Mouse (Mus musculus) lung, postnatal 0 days (tissue): Measurements from ENCODE around the gene Gm11487. TPM values are rescaled to one million over a fixed set of nuclear protein-coding genes. Genes with fewer than 3 reads are reported as not detected.
A peak's percentile ranks its signal among the peaks of the same experiment; 100 is the strongest.
"Not testable (repeated sequence)": the region's sequence is repeated elsewhere in the genome, so short reads cannot be mapped to it uniquely, and the experiment has no call there.

Source experiments
- ATAC-seq: fragments of 200-750 bp; cut with Nextera tagmentation; 2 replicates; pipeline ENCODE4 v1.8.0; 2017; ENCODE audit warnings: moderate library complexity
- DNase-seq: peaks from one replicate; pipeline ENCODE4 v3.0.0-alpha.2; 2016; ENCODE audit warnings: low spot score
- H3K27ac ChIP-seq: fragments of 300-500 bp; sonication (generic); 2 replicates; pipeline ENCODE4 v1.5.1; 2014; ENCODE audit warnings: antibody characterized with exemption, mild to moderate bottlenecking, low read length, mixed read lengths
- H3K27me3 ChIP-seq: fragments of 300-500 bp; sonication (generic); replicated peaks from 2 replicates; pipeline ENCODE4 v1.6.1; 2014; ENCODE audit warnings: low read length, mixed read lengths; ENCODE audit not compliant: insufficient read depth
- H3K36me3 ChIP-seq: fragments of 300-500 bp; sonication (generic); 2 replicates; pipeline ENCODE4 v1.6.1; 2014; ENCODE audit warnings: low read length, mixed read lengths; ENCODE audit not compliant: insufficient read depth
- H3K4me1 ChIP-seq: fragments of 300-500 bp; sonication (generic); 2 replicates; pipeline ENCODE4 v1.6.1; 2014; ENCODE audit warnings: antibody characterized with exemption, low read depth, low read length, mixed read lengths; ENCODE audit not compliant: insufficient read depth
- H3K4me2 ChIP-seq: fragments of 300-500 bp; sonication (generic); replicated peaks from 2 replicates; pipeline ENCODE4 v1.6.1; 2014; ENCODE audit warnings: low read depth, mild to moderate bottlenecking, low read length, moderate library complexity, mixed read lengths
- H3K4me3 ChIP-seq: fragments of 300-500 bp; sonication (generic); 2 replicates; pipeline ENCODE4 v1.5.1; 2014; ENCODE audit warnings: low read depth, low read length
- H3K9ac ChIP-seq: fragments of 300-500 bp; sonication (generic); replicated peaks from 2 replicates; pipeline ENCODE4 v1.6.1; 2014; ENCODE audit warnings: low read depth, mild to moderate bottlenecking
- H3K9me3 ChIP-seq: fragments of 300-500 bp; sonication (generic); 2 replicates; pipeline ENCODE4 v1.6.1; 2016; ENCODE audit warnings: low read length, mixed read lengths
- CTCF ChIP-seq: IDR thresholded peaks from 2 replicates; pipeline ENCODE4 v1.5.1; 2016; ENCODE audit warnings: antibody characterized with exemption, mild to moderate bottlenecking
- EP300 ChIP-seq: IDR thresholded peaks from 2 replicates; pipeline ENCODE4 v1.6.1; 2016; ENCODE audit warnings: antibody characterized with exemption, mild to moderate bottlenecking, control low read depth
- WGBS: fragments of 180-500 bp; shearing (Covaris S2); extraction: QIAGEN DNeasy Blood & Tissue Kit; methylation state at CpG from one replicate; pipeline ENCODE4 v1.1.7; 2014; 5-methylcytosine and 5-hydroxymethylcytosine counted together
- polyA plus RNA-seq: library from polyadenylated mRNA; unstranded; fragments of >200 nt; fragmentation: Nextera tagmentation; extraction: Ambion mirVana; gene quantifications from 2 replicates; pipeline ENCODE4 v1.2.1, GENCODE M21; 2015

The Gm11487 gene
- not detected in 2 replicates for polyA plus RNA-seq

DNA sequence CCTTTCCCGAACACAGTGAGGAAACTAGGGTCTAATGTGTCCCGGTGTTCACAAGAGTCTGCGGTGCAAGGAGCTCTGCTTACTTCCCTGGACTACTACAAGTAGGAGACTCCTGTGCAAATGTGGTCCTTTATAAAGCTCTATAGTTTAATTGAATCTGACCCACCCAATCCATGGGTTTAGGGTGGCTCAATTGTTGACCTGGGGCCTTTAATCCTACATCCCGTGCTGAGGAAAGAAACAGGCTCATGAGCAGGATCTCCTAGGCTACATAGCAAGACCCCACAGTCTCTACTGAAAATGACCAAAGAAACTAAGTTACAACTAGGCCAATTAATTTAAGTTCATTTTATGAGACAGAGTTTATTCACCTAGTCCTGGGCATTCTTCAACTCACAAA is at the start of gene Gm11487:
Gene Gm11487, minus strand, starts transcription at position 101 of the 400 bp plus-strand sequence.
- WGBS: 80% methylated on average over 4 of the region's 4 CpGs
- H3K36me3 ChIP-seq, H3K9ac ChIP-seq, H3K4me3 ChIP-seq, H3K27me3 ChIP-seq, DNase-seq, H3K4me2 ChIP-seq, ATAC-seq, H3K9me3 ChIP-seq, H3K4me1 ChIP-seq, H3K27ac ChIP-seq: not testable (repeated sequence)

DNA sequence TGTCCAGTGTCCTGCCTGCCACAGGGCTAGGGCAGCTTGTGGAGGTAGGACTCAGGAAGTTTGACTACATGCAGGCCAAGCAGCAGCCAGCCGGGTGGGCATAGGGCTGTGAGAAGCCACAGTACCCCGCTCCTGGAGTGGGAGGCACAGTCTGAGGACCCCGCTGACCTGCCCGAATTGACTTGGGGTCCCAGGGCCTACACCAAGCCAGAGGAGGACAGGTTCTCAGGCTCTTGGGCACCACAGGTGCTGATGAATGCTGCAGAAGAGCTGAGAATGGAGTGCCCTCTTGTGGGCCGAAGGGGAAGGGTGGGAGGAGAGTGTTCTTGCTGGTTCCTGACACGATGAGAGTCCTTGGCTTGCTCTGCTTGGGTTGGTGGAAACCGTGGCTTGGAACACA is 39.8 kb upstream of the Gm11487 start:
- no peak overlapping the region for H3K4me3 ChIP-seq
- H3K9ac ChIP-seq: no peak overlapping the region
- H3K4me1 ChIP-seq: no peaks in the 10 kb centered on the region
- no peaks in the 10 kb centered on the region for H3K9me3 ChIP-seq
- H3K27me3 ChIP-seq: no peaks in the 10 kb centered on the region
- H3K36me3 ChIP-seq: no peaks in the 10 kb centered on the region
- DNase-seq (no peak), ATAC-seq (no peak)
- H3K4me2 ChIP-seq: no peak overlapping the region
- no peak overlapping the region for H3K27ac ChIP-seq
- TF ChIP-seq EP300 (no peak), CTCF (peak; percentile 31; the same call in 1 of the 2 replicates)
- 58% methylated on average over 7 of the region's 7 CpGs for WGBS

- Histone ChIP-seq H3K4me1 (no peaks in the 10 kb centered on the region), H3K9ac (no peak overlapping the region), H3K27me3 (no peaks in the 10 kb centered on the region), H3K4me3 (no peak overlapping the region), H3K4me2 (no peak overlapping the region), H3K27ac (no peak overlapping the region), H3K36me3 (no peaks in the 10 kb centered on the region), H3K9me3 (no peaks in the 10 kb centered on the region)
- ATAC-seq: no peak
- no peak for DNase-seq
- WGBS: 56% methylated on average over 1 of the region's 1 CpGs
- TF ChIP-seq CTCF (no peak), EP300 (no peak)
Measured at GRCm38 (mm10) chr4:73442568-73442967, 37.7 kb upstream of the Gm11487 start.

GRCm38 (mm10) chr4:73425903-73426302 is 21.0 kb upstream of the Gm11487 start:
- Histone ChIP-seq H3K9me3 (no peaks in the 10 kb centered on the region), H3K4me2 (no peak overlapping the region), H3K9ac (no peak overlapping the region), H3K27ac (no peak overlapping the region), H3K4me1 (no peaks in the 10 kb centered on the region), H3K4me3 (no peak overlapping the region), H3K36me3 (no peaks in the 10 kb centered on the region), H3K27me3 (no peaks in the 10 kb centered on the region)
- no peak for TF ChIP-seq CTCF
- TF ChIP-seq EP300: no peak
- no peak for ATAC-seq
- DNase-seq: no peak
- WGBS: 77% methylated on average over 3 of the region's 3 CpGs

- Histone ChIP-seq H3K36me3 (no peaks in the 10 kb centered on the region), H3K4me1 (no peaks in the 10 kb centered on the region), H3K27me3 (no peaks in the 10 kb centered on the region), H3K9ac (no peak overlapping the region), H3K9me3 (no peaks in the 10 kb centered on the region), H3K4me2 (no peak overlapping the region), H3K4me3 (no peak overlapping the region), H3K27ac (no peak overlapping the region)
- 90% methylated on average over 12 of the region's 12 CpGs for WGBS
- no peak for TF ChIP-seq EP300
- TF ChIP-seq CTCF: no peak
- ATAC-seq: no peak
- no peak for DNase-seq
Measured at GRCm38 (mm10) chr4:73423049-73423448, 18.2 kb upstream of the Gm11487 start.

DNA sequence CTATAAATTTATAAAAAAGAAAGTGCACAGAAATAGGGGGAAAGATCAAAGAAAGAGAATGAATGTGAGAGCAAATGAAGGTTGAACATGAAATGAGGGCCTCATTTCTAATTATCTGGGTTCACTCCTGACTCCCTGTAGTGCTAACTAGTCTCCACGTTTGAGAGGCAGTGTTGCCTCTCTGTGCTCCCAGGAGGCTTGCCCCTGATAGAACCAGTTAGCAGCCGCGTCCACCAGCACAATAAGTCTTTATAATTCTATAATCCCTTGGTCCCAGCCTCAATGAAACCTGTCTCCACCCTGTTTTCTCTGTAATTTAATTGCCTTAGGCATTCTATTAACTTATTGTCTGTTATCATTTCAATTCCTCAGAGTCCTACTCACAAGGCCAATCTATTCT is 38.3 kb downstream of the Gm11487 start:
- no peak overlapping the region for H3K27ac ChIP-seq
- H3K4me2 ChIP-seq: no peak overlapping the region
- ATAC-seq (no peak), DNase-seq (no peak)
- WGBS: 65% methylated on average over 3 of the region's 3 CpGs
- H3K9ac ChIP-seq: no peak overlapping the region
- H3K4me1 ChIP-seq: no peaks in the 10 kb centered on the region
- H3K4me3 ChIP-seq: no peak overlapping the region
- H3K27me3 ChIP-seq: no peaks in the 10 kb centered on the region
- no peak for TF ChIP-seq EP300
- no peak for TF ChIP-seq CTCF
- H3K9me3 ChIP-seq: no peaks in the 10 kb centered on the region
- H3K36me3 ChIP-seq: no peaks in the 10 kb centered on the region

Other genes starting within 250 kb of the Gm11487 start
- gene Gm11238, start 202.8 kb upstream of the Gm11487 start, polyA plus RNA-seq: not detected in 2 replicates
- gene Gm11237, start 217.9 kb upstream of the Gm11487 start, polyA plus RNA-seq: not detected in 2 replicates
- not detected in 2 replicates for gene Gm11236, start 233.0 kb upstream of the Gm11487 start, polyA plus RNA-seq